Mouse (Mus musculus): ENCODE measurements around the gene Hoxa11. TPM values are rescaled to one million over a fixed set of nuclear protein-coding genes. Genes with fewer than 3 reads are reported as not detected.

Gene Hoxa11
- total RNA-seq, 2 experiments from 2014 or later, result not detected

- DNase-seq (ENCODE audit: low spot score in 2 of 2), result no peak
These were observed 23.5 kb downstream of the Hoxa11 start for GRCm38 (mm10) chr6:52221993-52222685.

- DNase-seq (ENCODE audit: low spot score in 2 of 2), result peak; percentile 91 to 93
These were observed 24.1 kb downstream of the Hoxa11 start, which contains the start of gene Hoxa7 for GRCm38 (mm10) chr6:52221337-52221992. Gene Hoxa7 (minus strand): TSS chr6:52221854.

GRCm38 (mm10) chr6:52220865-52221310, 24.7 kb downstream of the Hoxa11 start:
- DNase-seq (ENCODE audit: low spot score in 2 of 2), result no peak

- DNase-seq (ENCODE audit: low spot score in 2 of 2), result peak in 1 of 2 experiments; percentile 23
These were observed 25.4 kb downstream of the Hoxa11 start for GRCm38 (mm10) chr6:52220003-52220864.

- peak in 1 of 2 experiments; percentile 17 for DNase-seq (ENCODE audit: low spot score in 2 of 2)
These were observed 26.2 kb downstream of the Hoxa11 start for GRCm38 (mm10) chr6:52219234-52219942.

- DNase-seq (ENCODE audit: low spot score in 2 of 2), result peak in 1 of 2 experiments; percentile 17
These were observed 26.9 kb downstream of the Hoxa11 start for GRCm38 (mm10) chr6:52218643-52219215.

- peak in 1 of 2 experiments; percentile 18 for DNase-seq (ENCODE audit: low spot score in 2 of 2)
These were observed 27.5 kb downstream of the Hoxa11 start for GRCm38 (mm10) chr6:52217895-52218642.

- DNase-seq (ENCODE audit: low spot score in 2 of 2), result peak; percentile 75 to 76
These were observed 28.2 kb downstream of the Hoxa11 start for GRCm38 (mm10) chr6:52217459-52217768.

GRCm38 (mm10) chr6:52216691-52217458, 28.7 kb downstream of the Hoxa11 start:
- DNase-seq (ENCODE audit: low spot score in 2 of 2), result peak; percentile 47 to 55

GRCm38 (mm10) chr6:52215771-52216535, 29.7 kb downstream of the Hoxa11 start:
- peak in 1 of 2 experiments; percentile 20 for DNase-seq (ENCODE audit: low spot score in 2 of 2)

- DNase-seq (ENCODE audit: low spot score in 2 of 2), result peak in 1 of 2 experiments; percentile 19
These were observed 30.5 kb downstream of the Hoxa11 start for GRCm38 (mm10) chr6:52215070-52215469.

GRCm38 (mm10) chr6:52214271-52214670, 31.3 kb downstream of the Hoxa11 start:
- peak in 1 of 2 experiments; percentile 17 for DNase-seq (ENCODE audit: low spot score in 2 of 2)

- peak; percentile 70 for DNase-seq (ENCODE audit: low spot score in 2 of 2)
These were observed 32.3 kb downstream of the Hoxa11 start, which contains the start of the genes Hoxa3 and Gm28308 for GRCm38 (mm10) chr6:52213119-52213986. Gene Hoxa3 (minus strand): TSS chr6:52213336. Gene Gm28308 (minus strand): TSS chr6:52213339.

GRCm38 (mm10) chr6:52212556-52213118, 33.0 kb downstream of the Hoxa11 start:
- peak; percentile 41 to 42 for DNase-seq (ENCODE audit: low spot score in 2 of 2)

- peak in 1 of 2 experiments; percentile 32 for DNase-seq (ENCODE audit: low spot score in 2 of 2)
These were observed 33.6 kb downstream of the Hoxa11 start for GRCm38 (mm10) chr6:52211961-52212360.

GRCm38 (mm10) chr6:52211170-52211935, 34.3 kb downstream of the Hoxa11 start:
- peak; percentile 80 to 85 for DNase-seq (ENCODE audit: low spot score in 2 of 2)

Measured in adrenal gland, adult 18-20 months (tissue).